Mouse (Mus musculus) cortical plate, adult 2 months (tissue): Measurements from ENCODE around the gene Gpi1.

Experiments
- CTCF ChIP-seq: fragments of 200-500 bp; IDR thresholded peaks from 2 replicates; pipeline ENCODE4 v1.5.1; 2011; ENCODE audit warnings: mild to moderate bottlenecking, control low read depth, low read length; ENCODE audit not compliant: insufficient read depth; ENCODE audit errors: extremely low read depth
- POLR2A ChIP-seq: fragments of 200-500 bp; IDR thresholded peaks from 2 replicates; pipeline ENCODE4 v1.6.1; 2011; ENCODE audit warnings: mild to moderate bottlenecking, low read length, control low read depth; ENCODE audit not compliant: insufficient read depth; ENCODE audit errors: extremely low read depth

DNA sequence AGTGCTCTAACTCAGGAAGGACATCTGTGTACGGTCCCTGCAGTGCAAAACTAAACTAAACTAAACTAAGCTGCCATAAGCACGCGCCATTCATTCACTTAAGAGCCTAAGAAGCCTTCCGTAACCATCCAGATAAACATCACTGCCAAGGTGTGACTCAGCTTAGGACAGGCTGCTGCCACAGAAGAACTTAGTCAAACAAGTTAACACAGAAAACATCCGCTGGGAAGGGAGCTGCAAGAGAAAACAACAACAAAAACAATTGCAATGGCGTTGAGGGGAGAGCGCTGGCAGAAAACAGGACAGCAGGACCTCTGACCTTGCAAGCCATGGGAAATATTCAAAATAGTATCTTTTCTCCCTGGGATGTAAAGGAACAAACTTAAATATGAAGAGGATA is 65.5 kb downstream of the Gpi1 start:
- no peak for TF ChIP-seq CTCF
- TF ChIP-seq POLR2A = no peak
